Mouse (Mus musculus): ENCODE results near the gene E330021D16Rik.
"Not testable (repeated sequence)": the region's sequence is repeated elsewhere in the genome, so short reads cannot be mapped to it uniquely, and the experiment has no call there.

The E330021D16Rik gene

GRCm38 (mm10) chr6:136415133-136415775 is at the start of gene E330021D16Rik:
TSS of gene E330021D16Rik (minus strand) at chr6:136415569.
- DNase-seq, result no peak

GRCm38 (mm10) chr6:136465021-136465420 is 49.7 kb upstream of the E330021D16Rik start:
- peak; percentile 83 for DNase-seq

GRCm38 (mm10) chr6:136464121-136464621 is 48.8 kb upstream of the E330021D16Rik start:
- peak; percentile 65 for DNase-seq

GRCm38 (mm10) chr6:136463491-136463890 is 48.1 kb upstream of the E330021D16Rik start:
- DNase-seq, result no peak

- DNase-seq, result no peak
Measured at GRCm38 (mm10) chr6:136459156-136459555, 43.8 kb upstream of the E330021D16Rik start.

GRCm38 (mm10) chr6:136456302-136456701 is 40.9 kb upstream of the E330021D16Rik start:
- no peak for DNase-seq

GRCm38 (mm10) chr6:136455696-136456095 is 40.3 kb upstream of the E330021D16Rik start:
- peak; percentile 72 for DNase-seq

GRCm38 (mm10) chr6:136452623-136453022 is 37.3 kb upstream of the E330021D16Rik start:
- DNase-seq, result no peak

GRCm38 (mm10) chr6:136450863-136451262 is 35.5 kb upstream of the E330021D16Rik start:
- DNase-seq, result no peak

- DNase-seq, result no peak
Measured at GRCm38 (mm10) chr6:136449930-136450329, 34.6 kb upstream of the E330021D16Rik start.

- DNase-seq, result peak; percentile 58
Measured at GRCm38 (mm10) chr6:136449270-136449692, 33.9 kb upstream of the E330021D16Rik start.

- not testable (repeated sequence) for DNase-seq
Measured at GRCm38 (mm10) chr6:136439205-136439604, 23.8 kb upstream of the E330021D16Rik start.

- DNase-seq, result not testable (repeated sequence)
Measured at GRCm38 (mm10) chr6:136436151-136436550, 20.8 kb upstream of the E330021D16Rik start.

- no peak for DNase-seq
Measured at GRCm38 (mm10) chr6:136433573-136433972, 18.2 kb upstream of the E330021D16Rik start.

- DNase-seq, result no peak
Measured at GRCm38 (mm10) chr6:136431896-136432248, 16.5 kb upstream of the E330021D16Rik start.

GRCm38 (mm10) chr6:136431169-136431895 is 16.0 kb upstream of the E330021D16Rik start:
- no peak for DNase-seq

GRCm38 (mm10) chr6:136429441-136429840 is 14.1 kb upstream of the E330021D16Rik start:
- DNase-seq, result no peak

- no peak for DNase-seq
Measured at GRCm38 (mm10) chr6:136428412-136428811, 13.0 kb upstream of the E330021D16Rik start.

GRCm38 (mm10) chr6:136427240-136427639 is 11.9 kb upstream of the E330021D16Rik start:
- DNase-seq, result no peak

GRCm38 (mm10) chr6:136425956-136426355 is 10.6 kb upstream of the E330021D16Rik start:
- DNase-seq, result no peak

- DNase-seq, result no peak
Measured at GRCm38 (mm10) chr6:136424166-136424565, 8.8 kb upstream of the E330021D16Rik start.

- DNase-seq, result no peak
Measured at GRCm38 (mm10) chr6:136423201-136423600, 7.8 kb upstream of the E330021D16Rik start.

- DNase-seq, result peak; percentile 34
Measured at GRCm38 (mm10) chr6:136422084-136422853, 6.9 kb upstream of the E330021D16Rik start.

Data from kidney, adult 11 months (tissue).